Mouse (Mus musculus) left cerebral cortex, postnatal 14 days (tissue): ENCODE results near the gene Foxn2. TPM values are rescaled to one million over a fixed set of nuclear protein-coding genes. Genes with fewer than 3 reads are reported as not detected.
"Not testable (repeated sequence)": the region's sequence is repeated elsewhere in the genome, so short reads cannot be mapped to it uniquely, and the experiment has no call there.

Experiments
- DNase-seq, 2 experiments: peaks; one replicate each; pipeline ENCODE4 v3.0.0; 2021 to 2022; ENCODE audit warnings: low spot score in 2 of 2, mixed read lengths in 1 of 2
- intact Hi-C: fragments of 180-260 bp; cut with DNase I; formaldehyde crosslinking; loops from one replicate; pipeline ENCODE4 v1.15.1; 2025
- total RNA-seq, 2 experiments: library from RNA; stranded (reverse); gene quantifications; 2 replicates each; pipeline ENCODE4 v1.2.3; 2021

The Foxn2 gene
- total RNA-seq, 2 experiments from 2014 or later: 11.5 to 12.1 TPM

DNA sequence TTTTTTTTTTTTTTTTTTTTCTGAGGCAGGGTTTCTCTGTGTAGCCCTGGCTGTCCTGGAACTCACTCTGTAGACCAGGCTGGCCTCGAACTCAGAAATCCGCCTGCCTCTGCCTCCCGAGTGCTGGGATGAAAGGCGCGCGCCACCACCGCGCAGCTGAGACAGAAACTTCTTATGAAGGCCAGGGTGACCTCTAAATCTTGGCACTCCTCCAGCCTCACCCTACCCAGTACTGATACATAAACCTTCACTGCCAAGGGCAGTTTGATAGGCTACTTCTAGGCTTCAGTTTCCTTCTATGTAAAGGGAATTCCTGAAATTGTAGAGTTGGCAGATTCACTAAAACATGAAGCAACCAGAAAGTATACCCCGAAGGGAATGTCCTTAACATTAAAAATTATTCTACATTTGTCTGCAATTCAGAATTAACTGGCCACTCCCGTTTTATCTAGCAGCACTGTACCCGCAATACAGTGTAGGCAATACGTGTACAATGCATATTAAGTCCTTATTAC is 918 bp upstream of the Foxn2 start:
- no peak for DNase-seq
- intact Hi-C loops: loop anchor here (2.0 to 10.0 kb wide), 3 partner anchors 71 to 375 kb away; partner anchors contain the start of gene Fbxo11

DNA sequence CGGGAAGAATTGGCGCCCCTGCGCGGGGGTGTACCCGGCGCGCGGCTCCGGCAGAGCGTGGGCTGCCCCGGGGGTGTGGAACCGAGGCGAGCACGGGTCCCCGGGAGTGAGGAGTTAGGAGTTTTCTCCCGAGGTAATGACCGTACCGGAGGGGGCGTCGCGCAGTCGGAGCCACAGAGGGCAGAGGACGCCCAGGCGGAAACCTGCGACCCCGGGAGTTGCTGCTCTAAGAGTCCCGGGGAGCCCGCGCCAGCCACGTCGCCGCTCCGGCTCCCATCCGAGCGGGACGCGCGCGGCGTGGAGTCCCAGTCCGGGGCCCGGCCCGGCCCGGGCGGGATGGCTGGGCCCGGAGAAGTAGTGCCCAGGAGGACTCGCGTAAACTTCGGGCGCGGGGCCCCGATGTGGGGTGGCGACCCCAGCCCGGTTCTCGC is 505 bp downstream of the Foxn2 start:
- intact Hi-C loops: loop anchor here (2.0 to 10.0 kb wide), 3 partner anchors 70 to 376 kb away; partner anchors contain the start of gene Fbxo11

DNA sequence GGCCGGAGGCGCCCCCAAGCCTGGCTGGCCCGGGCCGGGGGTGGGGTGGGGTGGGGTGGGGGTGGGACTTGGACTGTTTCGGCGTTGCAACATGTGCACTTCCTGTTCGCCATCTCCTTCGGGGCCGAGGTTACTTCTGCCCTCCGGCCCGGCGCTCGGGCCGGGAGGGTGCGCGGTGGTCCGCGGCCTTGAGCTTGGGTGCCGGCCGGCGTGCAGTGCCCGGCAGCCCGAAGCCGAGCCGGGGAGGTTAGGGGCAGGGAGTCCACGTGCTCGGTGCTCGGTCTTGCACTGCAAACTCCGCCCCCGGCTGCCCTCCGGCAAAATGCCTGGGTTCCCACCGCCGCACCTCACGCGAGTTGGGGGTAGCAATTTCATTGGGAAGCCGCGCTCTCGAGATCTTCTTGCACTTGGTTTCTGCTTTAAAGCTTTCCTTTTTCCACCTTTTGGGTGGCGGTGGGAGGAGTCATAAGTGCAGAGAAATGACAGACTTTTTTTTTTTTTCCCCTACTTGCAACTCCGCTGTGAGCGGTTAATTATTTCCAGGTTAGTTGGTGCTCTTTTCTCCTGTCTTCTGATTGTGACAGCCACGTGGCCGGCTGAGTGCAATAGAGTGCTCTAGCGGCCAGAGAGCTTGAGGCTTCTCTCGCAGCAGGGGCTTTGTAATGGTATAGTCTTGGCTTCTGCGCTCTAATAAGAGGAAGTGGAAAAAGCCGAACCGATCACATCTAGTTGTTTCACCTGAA is 1.1 kb downstream of the Foxn2 start:
- DNase-seq: peak; percentile 23 to 30
- intact Hi-C loops: loop anchor here (2.0 to 10.0 kb wide), 3 partner anchors 69 to 377 kb away; partner anchors contain the start of gene Fbxo11

More for the DNA sequence above, 505 bp downstream of the Foxn2 start:
- no peak for DNase-seq

DNA sequence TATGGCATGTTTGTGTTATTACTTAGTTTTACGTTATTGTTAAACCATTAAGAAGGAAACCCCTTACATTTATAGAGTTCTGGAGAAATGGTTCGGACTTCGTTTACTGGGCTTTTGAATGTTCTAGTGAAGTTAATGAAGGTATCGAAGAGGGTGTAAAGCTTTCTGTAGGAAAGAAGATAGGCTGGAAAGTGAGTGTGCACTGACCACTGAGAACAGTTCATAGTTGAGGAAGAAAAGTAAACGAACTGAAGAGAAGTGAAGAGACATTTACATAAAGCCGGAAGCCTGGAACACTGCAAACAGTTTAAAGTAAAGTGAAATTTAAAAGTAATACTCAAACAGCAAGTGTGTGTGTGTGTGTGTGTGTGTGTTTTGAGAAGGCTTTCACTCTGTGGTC is 2.1 kb downstream of the Foxn2 start:
- DNase-seq: no peak
- intact Hi-C loops: loop anchor here (10.0 kb wide), 1 partner anchor 378 kb away; the partner anchor contains the start of gene Fbxo11

DNA sequence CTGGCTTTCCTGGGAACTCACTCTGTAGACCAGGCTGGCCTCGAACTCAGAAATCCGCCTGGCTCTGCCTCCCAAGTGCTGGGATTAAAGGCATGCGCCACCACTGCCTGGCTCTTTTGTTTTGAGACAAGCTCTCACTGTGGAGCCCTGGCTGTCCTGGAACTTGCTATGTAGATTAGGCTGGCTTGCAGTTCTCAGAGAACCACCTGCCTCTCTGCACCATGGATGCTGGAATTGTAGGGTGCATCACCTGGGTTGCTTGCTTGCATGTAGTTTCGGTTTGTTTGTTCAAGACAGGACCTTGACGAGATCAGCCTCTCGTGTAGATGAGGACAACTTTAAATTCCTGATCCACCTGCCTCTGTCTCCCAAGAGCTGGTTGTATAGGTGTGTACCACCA is 2.7 kb downstream of the Foxn2 start:
- no peak for DNase-seq

DNA sequence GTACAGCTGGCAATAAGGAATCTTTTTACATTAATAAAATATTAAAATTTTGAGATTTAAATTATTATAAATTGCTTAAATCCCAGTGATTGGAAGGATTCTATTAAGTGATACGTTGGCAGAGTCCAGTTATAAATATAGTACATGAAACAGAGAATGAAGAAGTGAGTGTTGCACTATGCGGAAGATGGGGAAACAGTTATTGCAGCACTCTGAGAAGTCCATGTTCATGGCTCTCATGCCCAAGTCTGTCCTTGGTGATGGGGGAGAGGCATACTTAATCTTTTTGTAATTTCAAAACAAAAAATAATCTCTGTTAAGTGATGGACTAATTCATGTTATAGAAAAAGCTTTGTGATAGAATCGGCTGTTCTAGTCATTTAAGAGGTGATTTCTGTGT is 17.6 kb downstream of the Foxn2 start:
- intact Hi-C loops: no loop called here
- no peak for DNase-seq

More for the DNA sequence above, 2.7 kb downstream of the Foxn2 start:
- intact Hi-C loops: loop anchor here (10.0 kb wide), 1 partner anchor 378 kb away; the partner anchor contains the start of gene Fbxo11

DNA sequence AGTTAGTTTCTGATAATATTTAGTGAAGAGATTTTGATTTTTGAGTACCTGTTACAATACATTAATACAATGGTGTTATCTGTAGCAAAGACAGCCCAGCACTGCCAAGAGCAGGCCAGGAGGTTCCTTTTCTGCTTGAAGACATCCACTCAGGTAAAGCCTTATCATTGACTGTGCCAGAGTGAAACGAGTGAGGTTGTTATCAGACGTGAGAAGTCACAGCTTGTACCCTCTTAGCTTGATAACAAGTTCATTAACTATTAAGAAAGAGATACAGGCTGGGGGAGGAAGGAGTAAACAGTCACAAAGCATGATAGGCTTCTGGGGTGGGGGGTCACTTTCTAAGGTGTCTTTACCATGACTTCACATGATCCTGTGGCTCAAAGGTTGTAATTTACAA is 19.0 kb downstream of the Foxn2 start:
- DNase-seq: no peak
- intact Hi-C loops: no loop called here

DNA sequence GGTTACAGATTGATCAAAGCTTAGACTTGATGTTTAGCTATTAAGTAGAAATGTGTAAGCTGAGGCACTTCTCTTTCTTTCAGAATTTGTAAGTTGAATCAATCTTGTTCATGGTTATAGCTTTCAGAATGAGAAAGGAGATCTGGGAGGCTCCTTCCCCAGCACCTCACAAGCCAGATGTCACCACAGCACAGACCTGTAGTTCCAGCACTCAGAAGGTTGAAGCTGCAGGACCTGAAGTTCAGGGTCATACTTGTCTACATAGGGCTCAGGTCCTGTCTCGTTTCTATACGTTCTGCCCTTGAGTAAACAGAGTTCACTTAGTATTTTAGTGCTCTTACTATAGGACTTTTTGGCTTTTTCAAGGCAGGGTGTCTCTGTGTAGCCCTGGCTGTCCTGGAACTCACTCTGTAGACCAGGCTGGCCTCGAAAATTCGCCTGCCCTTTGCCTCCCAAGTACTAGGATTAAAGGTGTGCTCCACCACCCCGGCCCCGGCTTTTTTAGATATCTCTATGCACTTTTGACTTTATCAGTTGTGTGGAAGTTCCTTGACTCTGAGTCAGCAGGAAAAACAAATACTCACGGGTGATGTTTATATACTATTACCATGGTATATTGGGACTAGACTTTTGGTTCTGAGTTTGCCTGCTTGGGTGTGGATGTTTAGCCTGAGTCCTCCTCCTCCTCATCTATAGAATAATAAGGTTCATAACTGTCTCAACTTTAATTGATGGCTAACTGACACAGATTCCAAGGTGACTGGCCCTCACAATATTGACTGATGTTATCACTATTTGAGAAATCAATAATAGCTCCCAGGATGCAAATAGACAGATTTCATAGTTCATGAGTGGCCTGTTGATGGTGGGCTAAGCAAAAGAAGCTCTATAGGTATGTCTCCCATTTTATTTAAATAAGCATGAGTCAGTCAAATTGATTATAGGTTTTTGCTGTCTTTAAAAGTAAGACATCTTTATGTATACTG is 19.7 kb downstream of the Foxn2 start:
- no peak for DNase-seq
- intact Hi-C loops: no loop called here

DNA sequence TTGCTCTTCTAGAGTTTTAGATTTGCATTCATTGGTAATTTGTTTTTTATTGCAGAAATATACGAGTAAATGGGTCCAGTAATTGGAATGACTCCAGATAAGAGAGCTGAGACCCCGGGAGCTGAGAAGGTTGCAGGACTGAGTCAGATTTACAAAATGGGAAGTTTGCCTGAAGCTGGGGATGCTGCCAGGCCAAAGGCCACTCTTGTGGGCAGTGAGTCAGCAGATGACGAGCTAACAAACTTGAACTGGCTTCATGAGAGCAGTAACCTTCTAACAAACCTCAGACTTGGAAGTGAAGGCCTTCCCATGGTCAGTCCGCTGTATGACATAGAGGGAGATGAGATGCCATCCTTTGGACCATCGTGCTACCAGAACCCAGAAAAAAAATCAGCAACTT is 22.1 kb downstream of the Foxn2 start:
- intact Hi-C loops: no loop called here
- DNase-seq: no peak

DNA sequence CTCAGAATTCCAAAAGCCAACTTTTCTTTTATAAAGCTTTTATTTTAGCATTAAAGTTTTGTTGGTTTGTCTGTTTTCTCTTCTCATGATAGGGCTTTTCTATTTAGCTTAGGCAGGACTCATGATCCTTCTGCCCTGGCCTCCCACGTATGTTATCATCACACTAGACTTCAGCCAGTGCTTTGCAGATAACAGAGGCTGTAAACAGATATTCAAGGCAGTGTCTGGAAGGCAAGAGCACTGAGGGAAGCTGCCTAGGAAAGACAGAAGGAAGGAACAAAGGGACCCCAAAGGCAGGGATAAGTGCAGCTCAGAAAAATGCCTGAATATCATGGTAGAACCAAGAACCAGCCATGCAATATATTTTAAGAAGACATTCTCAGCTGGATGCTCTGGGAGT is 26.1 kb downstream of the Foxn2 start:
- no peak for DNase-seq
- intact Hi-C loops: no loop called here

DNA sequence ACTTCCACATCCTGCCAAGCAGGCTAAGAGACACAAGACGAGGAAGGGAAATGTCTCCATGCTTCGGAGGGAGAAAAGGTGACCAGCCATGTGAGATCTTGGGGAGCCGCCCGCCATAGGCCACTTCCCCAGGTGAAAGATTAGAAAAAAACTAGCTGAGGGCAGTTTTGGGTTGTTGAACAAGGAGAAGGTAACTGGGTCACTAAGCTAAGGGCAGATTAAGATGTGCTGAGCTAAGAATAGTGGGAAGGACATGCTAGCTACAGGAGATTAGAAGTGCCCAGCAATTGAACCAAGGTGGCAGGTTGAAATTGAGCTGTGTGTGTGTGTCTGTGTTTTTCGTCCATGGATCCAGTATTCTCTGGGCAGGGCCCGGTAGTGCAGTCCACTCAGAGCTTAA is 27.2 kb downstream of the Foxn2 start:
- no peak for DNase-seq
- intact Hi-C loops: no loop called here

DNA sequence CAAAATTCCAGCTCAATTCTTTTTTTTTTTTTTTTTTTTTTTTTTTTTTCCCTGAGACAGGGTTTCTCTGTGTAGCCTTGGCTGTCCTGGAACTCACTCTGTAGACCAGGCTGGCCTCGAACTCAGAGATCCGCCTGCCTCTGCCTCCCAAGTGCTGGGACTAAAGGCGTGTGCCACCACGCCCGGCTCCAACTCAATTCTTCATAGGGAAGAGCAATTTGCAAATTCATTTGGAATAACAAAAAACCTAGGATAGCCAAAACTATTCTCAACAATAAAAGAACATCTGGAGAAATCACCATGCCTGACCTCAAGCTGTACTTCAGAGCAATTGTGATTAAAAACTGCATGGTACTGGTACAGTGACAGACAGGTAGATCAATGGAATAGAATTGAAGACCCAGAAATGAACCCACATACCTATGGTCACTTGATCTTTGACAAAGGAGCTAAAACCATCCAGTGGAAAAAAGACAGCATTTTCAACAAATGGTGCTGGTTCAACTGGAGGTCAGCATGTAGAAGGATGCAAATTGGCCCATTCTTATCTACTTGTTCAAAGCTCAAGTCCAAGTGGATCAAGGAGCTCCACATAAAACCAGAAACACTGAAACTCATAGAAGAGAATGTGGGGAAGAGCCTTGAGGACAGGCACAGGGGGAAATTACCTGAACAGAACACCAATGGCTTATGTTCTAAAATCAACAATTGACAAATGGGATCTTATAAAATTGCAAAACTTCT is 28.3 kb downstream of the Foxn2 start:
- intact Hi-C loops: not testable (repeated sequence)

DNA sequence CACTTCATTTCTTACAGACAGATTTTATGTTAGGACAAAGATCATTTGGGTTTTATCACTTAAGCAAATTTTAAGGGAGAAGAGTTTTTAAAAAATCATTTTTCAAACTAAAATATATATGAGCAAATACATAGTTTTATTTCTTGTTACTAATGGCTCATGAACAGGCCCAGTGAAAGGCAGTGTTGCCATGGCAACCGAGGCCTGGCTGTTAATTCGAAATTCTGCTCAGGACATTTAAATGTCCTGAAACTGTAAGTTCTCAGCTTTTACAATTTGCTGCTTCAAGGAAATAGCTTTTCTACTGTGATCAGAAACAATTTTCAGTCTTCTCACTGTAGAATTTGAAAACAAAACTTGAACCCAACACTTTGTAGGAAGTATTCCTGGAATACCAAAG is 33.3 kb downstream of the Foxn2 start:
- peak; percentile 12 to 65 for DNase-seq
- intact Hi-C loops: no loop called here

More for the DNA sequence above, 28.3 kb downstream of the Foxn2 start:
- not testable (repeated sequence) for DNase-seq

DNA sequence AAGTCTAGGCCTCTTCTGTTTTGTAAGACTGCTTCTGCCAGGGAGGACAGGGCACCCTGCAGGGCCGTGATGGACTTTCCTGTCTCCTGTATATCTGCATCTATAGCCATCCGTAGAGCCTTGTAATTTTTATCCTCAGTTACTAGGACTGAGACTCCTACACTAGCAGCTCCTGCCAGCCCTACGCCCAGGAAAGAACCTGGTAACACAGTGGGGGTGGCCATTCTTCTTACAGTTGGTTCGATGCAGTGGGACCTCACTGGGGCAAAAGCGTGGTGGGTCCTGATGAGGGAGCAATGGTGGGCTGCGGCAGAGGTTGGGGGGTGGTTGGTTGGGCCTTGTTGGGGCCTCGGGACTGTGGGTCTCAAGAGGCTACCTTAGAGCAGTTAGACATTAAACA is 36.7 kb downstream of the Foxn2 start:
- intact Hi-C loops: no loop called here

DNA sequence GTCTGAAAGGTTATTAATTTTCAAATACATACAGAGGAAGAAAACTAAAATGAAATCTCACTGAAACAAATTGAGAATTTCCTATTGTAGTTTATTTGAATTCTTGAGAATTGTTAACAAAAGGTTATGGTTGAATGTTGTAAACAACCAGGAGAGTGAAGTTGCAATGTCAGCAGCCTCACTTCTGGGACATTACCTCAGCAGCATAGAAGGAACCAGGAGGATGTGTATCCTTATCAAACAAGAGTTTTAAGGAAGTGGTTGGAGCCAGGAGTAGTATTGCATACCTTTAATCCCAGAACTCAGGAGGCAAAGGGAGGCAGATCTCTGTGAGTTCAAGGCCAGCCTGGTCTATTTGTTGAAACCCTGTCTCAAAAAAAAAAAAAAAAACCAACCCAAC is 37.2 kb downstream of the Foxn2 start:
- intact Hi-C loops: no loop called here
- no peak for DNase-seq

More for the DNA sequence above, 36.7 kb downstream of the Foxn2 start:
- no peak for DNase-seq

DNA sequence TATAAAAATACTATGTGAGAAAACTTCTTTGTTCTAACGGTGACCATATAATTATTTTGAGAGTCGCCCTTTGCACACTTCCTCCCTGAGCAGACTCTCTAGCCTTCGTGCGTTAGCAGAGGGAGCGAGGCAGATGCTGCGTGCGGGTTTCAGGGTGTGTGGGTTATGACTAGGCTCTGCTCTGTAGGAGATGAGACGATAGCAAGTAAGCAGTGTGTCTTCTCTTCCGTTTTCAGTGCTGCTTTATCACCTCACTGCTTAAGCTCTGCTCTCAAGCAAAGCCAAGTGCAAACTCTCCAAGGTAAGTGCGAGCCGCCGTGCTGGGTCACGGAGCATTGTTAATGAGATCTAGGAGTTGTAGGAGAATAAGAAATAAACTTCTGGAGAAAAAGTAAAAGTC is 38.5 kb downstream of the Foxn2 start:
- intact Hi-C loops: no loop called here
- DNase-seq: no peak

DNA sequence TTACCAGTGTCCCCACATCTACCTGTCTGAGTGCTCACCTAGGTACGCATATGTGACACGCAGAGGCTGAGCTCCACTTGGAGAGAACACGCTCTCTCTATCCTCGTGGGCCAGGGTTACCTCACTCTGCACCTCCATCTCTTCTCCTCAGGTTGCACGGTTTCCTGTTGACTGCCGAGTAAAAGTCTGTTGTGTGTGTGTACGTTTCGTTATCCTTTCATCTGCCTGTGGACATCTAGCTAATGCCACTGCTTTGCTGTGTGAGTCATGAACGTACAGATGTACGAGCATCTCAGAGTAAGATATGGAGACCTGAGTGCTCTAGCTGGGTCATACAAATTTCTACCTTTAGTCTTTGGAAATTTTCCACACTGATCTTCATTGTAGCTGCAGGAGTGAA is 39.9 kb downstream of the Foxn2 start:
- DNase-seq: no peak
- intact Hi-C loops: no loop called here

DNA sequence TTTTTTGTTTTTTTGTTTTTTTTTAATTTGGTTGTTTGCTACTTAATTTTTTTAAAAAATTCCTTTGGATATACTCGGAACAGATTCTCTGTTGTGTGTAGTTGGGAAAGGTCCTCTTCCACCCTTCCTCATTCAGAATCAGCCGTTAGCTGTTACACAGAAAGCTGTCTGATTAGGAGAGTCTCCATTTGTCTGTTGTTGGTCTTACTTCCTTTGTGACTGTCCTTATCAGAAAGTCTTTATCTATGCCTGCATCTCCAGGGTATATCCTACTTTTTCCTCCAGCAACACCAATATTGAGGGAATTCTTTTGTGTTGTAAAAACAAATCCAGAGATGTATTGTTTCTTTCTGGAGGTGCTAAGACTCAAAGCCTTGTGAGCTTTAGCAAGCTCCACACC is 40.6 kb downstream of the Foxn2 start:
- intact Hi-C loops: no loop called here
- no peak for DNase-seq

DNA sequence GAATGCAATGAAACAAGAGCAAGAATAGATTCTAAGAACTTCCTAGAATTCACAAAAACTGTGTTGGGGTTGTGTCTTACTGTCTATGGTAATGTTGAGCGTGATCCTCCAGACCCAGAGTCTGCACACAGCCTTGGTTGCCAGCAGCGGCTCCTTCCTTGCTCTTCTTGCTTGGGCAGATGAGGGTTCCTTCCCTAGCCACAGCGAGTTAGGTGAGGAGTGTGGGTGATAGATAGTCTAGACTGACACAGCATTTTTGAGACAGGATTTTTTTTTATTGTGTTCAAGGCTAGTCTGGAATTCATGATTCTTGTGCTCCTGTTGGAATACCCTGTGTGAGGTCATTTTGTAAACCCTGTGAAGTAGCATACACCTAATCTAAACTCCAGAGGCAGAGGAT is 41.1 kb downstream of the Foxn2 start:
- intact Hi-C loops: no loop called here
- no peak for DNase-seq
